Mouse (Mus musculus): ENCODE measurements around the gene Bcl2. TPM values are rescaled to one million over a fixed set of nuclear protein-coding genes. Genes with fewer than 3 reads are reported as not detected.
A peak's percentile ranks its signal among the peaks of the same experiment; 100 is the strongest.
"Not testable (repeated sequence)": the region's sequence is repeated elsewhere in the genome, so short reads cannot be mapped to it uniquely, and the experiment has no call there.

Gene Bcl2
- 7.1 and 8.0 TPM in 2 replicates for total RNA-seq (2015)
- 7.8 and 11.9 TPM in 2 replicates for total RNA-seq (2017)

- peak; percentile 59 for ATAC-seq (ENCODE audit: poor library complexity, severe bottlenecking)
These were observed at the start of gene Bcl2 for GRCm38 (mm10) chr1:106713621-106714529. Bcl2 (minus strand) TSS chr1:106714274.

GRCm38 (mm10) chr1:106760750-106761149 lies 46.7 kb upstream of the Bcl2 start:
- ATAC-seq (ENCODE audit: poor library complexity, severe bottlenecking) = no peak

DNA sequence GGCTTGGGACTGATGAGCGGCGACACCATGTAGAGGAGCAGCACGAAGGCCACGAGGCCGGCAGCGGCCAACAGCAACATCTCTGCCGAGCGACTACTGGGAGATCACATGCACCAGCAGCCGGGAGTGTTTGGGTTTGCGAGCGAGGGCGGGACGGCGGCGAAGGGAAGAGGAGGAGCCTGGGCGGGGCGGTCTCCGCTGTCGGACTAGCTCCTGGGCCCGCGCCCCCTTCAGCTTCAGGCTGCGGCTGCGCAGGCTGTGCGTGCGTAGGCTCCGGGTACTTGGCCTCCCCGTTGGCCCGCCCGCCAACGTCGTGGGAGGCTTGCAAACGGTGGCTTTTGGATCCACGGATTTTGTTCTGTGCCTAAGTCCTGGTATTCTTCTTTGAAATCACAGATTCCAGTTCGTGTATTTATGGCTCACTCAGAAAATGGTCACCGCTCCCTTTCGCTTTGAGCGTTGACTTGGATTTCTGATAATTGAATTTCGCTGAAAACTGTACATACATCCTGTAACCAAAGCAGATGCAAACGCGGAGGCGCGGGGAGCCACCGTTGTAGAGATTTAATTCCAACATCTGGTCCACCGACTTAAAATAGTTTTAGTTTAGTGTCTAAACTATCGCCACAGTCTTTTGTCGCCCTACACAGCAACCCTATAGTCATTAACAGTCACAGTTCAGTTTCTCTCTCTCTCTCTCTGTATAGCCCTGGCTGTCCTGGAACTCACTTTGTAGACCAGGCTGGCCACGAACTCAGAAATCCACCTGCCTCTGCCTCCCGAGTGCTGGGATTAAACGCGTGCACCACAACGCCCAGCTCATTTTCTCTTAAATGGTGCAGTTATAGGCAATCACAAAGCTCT lies 45.7 kb upstream of the Bcl2 start, which contains the start of gene Kdsr:
TSS of gene Kdsr (minus strand) at position 156 of the 864 bp plus-strand sequence.
- peak; percentile 92 for ATAC-seq (ENCODE audit: poor library complexity, severe bottlenecking)

GRCm38 (mm10) chr1:106758734-106759571 lies 44.9 kb upstream of the Bcl2 start:
- ATAC-seq (ENCODE audit: poor library complexity, severe bottlenecking) = peak; percentile 53

DNA sequence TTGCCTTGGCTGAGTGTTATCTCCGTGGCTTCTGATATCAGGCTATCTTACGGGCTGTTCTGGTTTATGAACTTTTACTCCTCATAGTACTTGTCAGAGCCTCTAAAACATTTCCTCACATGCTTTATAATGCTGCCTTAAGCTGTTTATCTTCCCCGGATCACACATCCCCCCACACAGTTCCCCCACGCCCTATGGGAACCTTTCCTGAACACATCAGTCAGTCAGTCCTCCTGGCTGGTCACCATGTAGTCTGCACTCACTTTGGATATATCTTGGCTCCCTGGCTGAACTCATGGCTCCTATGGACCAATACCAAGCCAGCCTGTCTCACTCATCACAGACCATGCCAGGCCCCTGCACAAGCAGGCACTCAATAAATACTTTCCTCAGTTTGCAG lies 42.6 kb upstream of the Bcl2 start:
- ATAC-seq (ENCODE audit: poor library complexity, severe bottlenecking) = no peak

- ATAC-seq (ENCODE audit: poor library complexity, severe bottlenecking) = no peak
These were observed 37.9 kb upstream of the Bcl2 start for GRCm38 (mm10) chr1:106752013-106752412.

GRCm38 (mm10) chr1:106750656-106751055 lies 36.6 kb upstream of the Bcl2 start:
- ATAC-seq (ENCODE audit: poor library complexity, severe bottlenecking) = no peak

GRCm38 (mm10) chr1:106748555-106749315 lies 34.7 kb upstream of the Bcl2 start:
- ATAC-seq (ENCODE audit: poor library complexity, severe bottlenecking) = peak; percentile 93

DNA sequence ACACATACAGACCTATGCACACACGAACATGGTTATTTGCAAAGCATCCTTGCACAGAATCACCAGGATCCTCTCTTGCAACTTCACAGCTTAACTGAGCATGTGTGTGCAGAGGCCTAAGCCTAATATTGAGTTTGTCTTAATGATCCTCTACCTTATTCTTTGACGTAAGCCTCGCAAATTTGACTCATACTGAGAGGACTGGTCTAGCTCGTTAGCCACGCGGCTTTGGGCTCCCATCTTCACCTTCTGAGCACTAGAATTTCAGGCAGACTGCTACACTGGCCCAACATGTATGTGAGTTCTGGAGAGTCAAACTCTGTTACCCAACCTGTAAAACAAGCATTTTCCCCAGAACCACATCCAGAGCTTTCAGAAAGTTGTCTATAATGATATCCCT lies 28.9 kb upstream of the Bcl2 start:
- ATAC-seq (ENCODE audit: poor library complexity, severe bottlenecking) = no peak

GRCm38 (mm10) chr1:106740735-106741134 lies 26.7 kb upstream of the Bcl2 start:
- no peak for ATAC-seq (ENCODE audit: poor library complexity, severe bottlenecking)

DNA sequence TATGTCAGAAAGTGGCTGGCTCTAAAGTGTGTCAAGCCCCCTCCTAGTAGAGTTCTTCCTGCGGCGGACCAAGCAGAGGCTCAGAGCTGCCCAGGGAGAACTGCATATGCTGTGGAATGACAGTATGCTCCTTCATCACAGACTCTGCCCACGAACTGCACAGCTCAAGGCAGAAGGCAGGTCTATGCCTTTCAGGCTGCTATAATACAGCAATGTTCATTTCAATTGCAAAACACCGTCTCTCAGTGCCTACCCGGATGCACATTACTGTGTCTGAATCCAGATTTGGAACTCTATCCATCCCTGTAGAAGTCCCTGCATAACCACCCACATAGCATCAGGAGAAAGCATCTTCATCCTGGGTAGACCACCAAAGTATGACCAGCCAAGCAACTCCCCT lies 25.7 kb upstream of the Bcl2 start:
- ATAC-seq (ENCODE audit: poor library complexity, severe bottlenecking) = no peak

DNA sequence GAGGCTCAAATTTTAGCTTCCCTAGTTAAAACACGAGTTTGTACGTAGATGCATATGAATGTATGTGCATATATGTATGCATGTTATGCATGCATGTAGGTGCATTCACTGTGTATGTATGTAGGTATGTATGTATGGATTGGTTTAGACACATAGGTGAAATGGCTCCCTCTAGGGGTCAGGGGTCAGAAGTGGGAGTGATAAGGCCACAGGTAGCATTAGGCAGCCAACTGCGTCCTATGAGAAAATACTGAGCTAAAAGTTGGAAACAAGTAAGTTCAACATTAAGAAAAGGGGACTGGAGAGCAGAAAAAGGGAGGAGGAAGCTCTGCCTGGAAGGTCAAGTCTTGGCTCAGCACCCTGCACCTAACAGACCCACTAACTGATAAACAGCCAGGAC lies 24.0 kb upstream of the Bcl2 start:
- ATAC-seq (ENCODE audit: poor library complexity, severe bottlenecking) = peak; percentile 74

- no peak for ATAC-seq (ENCODE audit: poor library complexity, severe bottlenecking)
These were observed 22.1 kb upstream of the Bcl2 start for GRCm38 (mm10) chr1:106736211-106736610.

DNA sequence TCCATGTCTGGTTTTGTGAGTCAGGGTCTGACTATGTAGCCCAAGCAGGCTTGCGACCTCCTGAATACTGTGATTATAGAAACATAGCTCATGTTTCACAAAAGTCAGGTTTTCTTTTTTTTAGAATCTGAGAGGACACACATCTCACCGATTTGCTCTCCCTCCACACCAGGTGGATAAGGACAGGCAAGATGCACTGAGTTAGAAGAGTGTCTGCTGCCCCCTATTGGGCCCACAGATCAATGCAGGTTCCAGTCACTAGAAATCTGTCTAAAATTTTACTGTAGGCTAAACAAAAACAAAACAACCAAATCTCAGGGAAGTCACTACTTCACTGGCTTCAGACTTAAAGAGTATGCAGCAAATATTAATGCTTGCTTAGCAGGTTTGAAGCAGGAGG lies 21.5 kb upstream of the Bcl2 start:
- ATAC-seq (ENCODE audit: poor library complexity, severe bottlenecking) = peak; percentile 78

GRCm38 (mm10) chr1:106722061-106722460 lies 8.0 kb upstream of the Bcl2 start:
- ATAC-seq (ENCODE audit: poor library complexity, severe bottlenecking) = no peak

GRCm38 (mm10) chr1:106717736-106718135 lies 3.7 kb upstream of the Bcl2 start:
- not testable (repeated sequence) for ATAC-seq (ENCODE audit: poor library complexity, severe bottlenecking)

DNA sequence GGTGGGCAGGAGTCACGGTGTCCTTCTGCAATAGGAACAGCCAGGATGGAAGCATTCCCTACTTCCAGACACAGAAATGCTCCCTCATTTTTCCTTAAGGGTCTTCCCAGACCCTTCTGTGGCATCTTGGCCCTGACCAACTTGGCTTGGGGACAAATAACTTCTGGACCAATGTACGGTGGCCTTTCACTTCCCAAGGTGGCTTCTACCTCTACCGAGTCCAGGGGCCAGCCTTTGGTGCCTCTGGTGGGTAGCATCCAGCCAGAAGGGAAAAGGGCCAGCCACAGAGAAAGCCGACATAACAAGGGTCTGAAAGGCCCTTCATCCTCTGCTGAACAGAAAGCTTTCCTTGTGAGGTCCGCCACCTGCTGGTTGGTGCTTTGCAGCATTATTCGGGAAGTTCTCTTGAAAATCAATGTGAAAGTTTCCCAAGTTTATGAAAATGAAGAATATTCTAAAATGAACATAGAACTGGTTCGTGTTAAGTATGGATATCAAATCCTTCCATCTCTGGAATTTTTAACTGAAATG lies 3.1 kb upstream of the Bcl2 start:
- peak; percentile 16; the same call in 1 of the 2 replicates for ATAC-seq (ENCODE audit: poor library complexity, severe bottlenecking)

DNA sequence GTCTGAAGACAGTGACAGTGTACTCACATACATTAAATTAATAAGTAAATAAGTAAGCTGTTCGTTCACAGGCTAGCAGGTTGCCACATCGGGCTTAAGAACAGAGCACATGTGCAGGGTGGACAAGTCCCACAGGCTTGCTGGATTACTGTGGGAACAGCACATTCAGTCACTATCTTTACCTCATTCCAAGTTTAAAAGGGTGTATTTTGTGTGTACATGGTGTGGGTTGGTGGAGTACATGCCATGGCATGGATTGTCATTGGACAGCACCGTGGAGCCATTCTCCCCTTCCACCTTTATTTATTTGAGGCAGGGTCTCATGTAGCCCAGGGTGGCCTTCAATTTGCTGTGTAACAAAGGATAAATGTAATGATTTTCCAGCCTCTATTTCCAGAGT lies 2.1 kb upstream of the Bcl2 start:
- no peak for ATAC-seq (ENCODE audit: poor library complexity, severe bottlenecking)
